Mouse (Mus musculus) hindbrain, embryonic 10.5 days (tissue): ENCODE data around the gene Ttc41. TPM values are rescaled to one million over a fixed set of nuclear protein-coding genes. Genes with fewer than 3 reads are reported as not detected.
"Not testable (repeated sequence)": the region's sequence is repeated elsewhere in the genome, so short reads cannot be mapped to it uniquely, and the experiment has no call there.

ENCODE experiments used
- DNase-seq: peaks from one replicate; pipeline ENCODE4 v3.0.0-alpha.2; 2017; ENCODE audit warnings: low spot score
- H3K27ac ChIP-seq: fragments of 300-500 bp; sonication (generic); 2 replicates; pipeline ENCODE4 v1.5.1; 2016; ENCODE audit warnings: mild to moderate bottlenecking, moderate library complexity
- H3K27me3 ChIP-seq: fragments of 300-500 bp; sonication (generic); 2 replicates; pipeline ENCODE4 v1.6.1; 2016; ENCODE audit warnings: mild to moderate bottlenecking; ENCODE audit not compliant: poor library complexity, insufficient read depth, severe bottlenecking
- H3K36me3 ChIP-seq: fragments of 300-500 bp; sonication (generic); 2 replicates; pipeline ENCODE4 v1.6.1; 2016; ENCODE audit warnings: mild to moderate bottlenecking, moderate library complexity
- H3K4me1 ChIP-seq: fragments of 300-500 bp; sonication (generic); replicated peaks from 2 replicates; pipeline ENCODE4 v1.6.1; 2016; ENCODE audit warnings: mild to moderate bottlenecking
- H3K4me3 ChIP-seq: fragments of 300-500 bp; sonication (generic); 2 replicates; pipeline ENCODE4 v1.5.1; 2016; ENCODE audit warnings: mild to moderate bottlenecking, moderate library complexity
- H3K9me3 ChIP-seq: fragments of 300-500 bp; sonication (generic); 2 replicates; pipeline ENCODE4 v1.6.1; 2016; ENCODE audit warnings: mild to moderate bottlenecking, moderate library complexity
- WGBS: fragments of 180-500 bp; shearing (Covaris S2); methylation state at CpG from one replicate; pipeline ENCODE4 v1.1.7; 2016; 5-methylcytosine and 5-hydroxymethylcytosine counted together
- polyA plus RNA-seq: library from polyadenylated mRNA; unstranded; fragments of >200 nt; fragmentation: Nextera tagmentation; extraction: Ambion mirVana; gene quantifications from 2 replicates; pipeline ENCODE4 v1.2.1, GENCODE M21; 2016

Gene Ttc41
- polyA plus RNA-seq, result 2.9 TPM in 2 replicates

DNA sequence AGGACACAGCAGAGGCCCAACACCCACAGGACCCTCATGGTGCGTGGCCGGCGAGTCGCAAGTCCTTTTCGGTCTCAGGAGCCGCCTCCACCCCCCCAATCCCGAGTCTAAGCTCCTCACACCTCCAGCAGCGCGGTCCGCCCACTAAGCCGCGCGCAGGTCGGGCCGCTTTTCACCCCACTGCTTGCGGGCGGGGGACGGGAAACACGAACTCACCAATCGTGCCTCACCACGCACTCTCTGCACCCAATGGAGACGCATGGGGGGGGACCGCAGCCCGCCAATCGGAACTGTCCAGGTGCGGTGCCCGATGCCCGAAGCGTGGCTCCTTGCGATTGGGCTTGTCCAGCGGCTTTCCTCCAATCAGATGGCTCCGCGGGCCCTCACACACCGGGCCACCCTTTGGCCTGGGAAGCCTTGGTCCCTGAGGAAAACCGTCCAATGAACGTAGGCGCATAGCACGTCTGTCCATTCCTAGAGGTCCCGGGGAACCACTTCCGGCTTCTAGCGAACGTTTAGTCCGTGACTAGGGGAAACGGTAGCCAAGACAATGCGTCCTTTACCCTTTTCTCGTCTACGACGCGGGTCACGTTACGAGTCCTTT, at the start of gene Ttc41, which contains the start of gene Hsp90b1:
TSS of gene Ttc41 (plus strand) at position 494 of the 604 bp plus-strand sequence.
TSS of gene Hsp90b1 (minus strand) at position 192 of the 604 bp plus-strand sequence.
- peak within 1 kb of the TSS; percentile 94 for H3K4me3 ChIP-seq

DNA sequence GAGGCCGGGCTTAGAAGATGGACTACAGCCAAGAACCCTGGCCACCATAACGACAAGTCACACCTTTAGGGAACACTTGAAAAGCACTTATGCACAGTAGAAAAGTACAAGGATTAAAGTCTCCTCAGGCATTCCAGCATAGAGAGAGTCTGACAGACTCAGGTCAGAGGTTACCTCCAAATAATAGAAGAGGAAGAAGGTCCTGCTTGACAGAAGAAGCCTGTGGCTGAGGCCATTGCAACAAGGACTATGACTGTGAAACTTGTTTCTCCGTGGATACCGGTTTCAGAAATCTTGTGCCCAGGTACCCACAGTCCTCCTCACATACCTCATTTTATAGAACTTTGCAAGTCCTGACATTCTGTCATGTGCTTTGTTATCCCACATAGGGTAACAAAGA, 35.1 kb upstream of the Ttc41 start:
- H3K4me3 ChIP-seq, H3K27me3 ChIP-seq, H3K27ac ChIP-seq, DNase-seq, H3K36me3 ChIP-seq, H3K4me1 ChIP-seq, H3K9me3 ChIP-seq: not testable (repeated sequence)
- WGBS, result 91% methylated on average over 4 of the region's 4 CpGs

More for the DNA sequence above, at the start of gene Ttc41, which contains the start of gene Hsp90b1:
- peak; percentile 100 for DNase-seq
- Histone ChIP-seq H3K4me1 (peaks cover 43% of the 10 kb centered on the region), H3K9me3 (no peaks in the 10 kb centered on the region), H3K27ac (peak within 1 kb of the TSS; percentile 98), H3K27me3 (no peaks in the 10 kb centered on the region), H3K36me3 (peaks cover 37% of the 10 kb centered on the region)
- under 1% methylated on average over 51 of the region's 51 CpGs for WGBS

DNA sequence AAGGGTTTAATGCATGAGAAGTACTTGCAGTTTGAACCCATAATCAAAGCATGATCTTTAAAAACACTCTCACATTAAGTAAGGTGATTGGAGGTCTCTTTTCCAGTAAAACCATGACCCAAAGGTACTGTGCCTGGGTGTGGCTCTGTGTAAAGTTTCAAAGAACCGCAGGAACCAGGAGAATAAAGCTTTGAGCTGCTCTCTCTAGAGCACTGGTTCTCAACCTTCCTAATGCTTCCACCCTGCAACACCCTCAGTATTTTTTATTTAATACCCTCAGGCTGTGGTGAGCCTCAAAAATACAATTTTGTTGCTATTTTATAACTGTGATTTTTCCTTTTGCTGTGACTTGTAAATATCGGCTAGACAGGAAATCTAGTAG, 20.8 kb upstream of the Ttc41 start:
- not testable (repeated sequence) for H3K27me3 ChIP-seq, H3K4me1 ChIP-seq, DNase-seq, H3K9me3 ChIP-seq, H3K36me3 ChIP-seq
- H3K27ac ChIP-seq, result peak overlapping the region; percentile 95
- WGBS, result 42% methylated on average over 2 of the region's 2 CpGs
- H3K4me3 ChIP-seq, result peak overlapping the region; percentile 76

DNA sequence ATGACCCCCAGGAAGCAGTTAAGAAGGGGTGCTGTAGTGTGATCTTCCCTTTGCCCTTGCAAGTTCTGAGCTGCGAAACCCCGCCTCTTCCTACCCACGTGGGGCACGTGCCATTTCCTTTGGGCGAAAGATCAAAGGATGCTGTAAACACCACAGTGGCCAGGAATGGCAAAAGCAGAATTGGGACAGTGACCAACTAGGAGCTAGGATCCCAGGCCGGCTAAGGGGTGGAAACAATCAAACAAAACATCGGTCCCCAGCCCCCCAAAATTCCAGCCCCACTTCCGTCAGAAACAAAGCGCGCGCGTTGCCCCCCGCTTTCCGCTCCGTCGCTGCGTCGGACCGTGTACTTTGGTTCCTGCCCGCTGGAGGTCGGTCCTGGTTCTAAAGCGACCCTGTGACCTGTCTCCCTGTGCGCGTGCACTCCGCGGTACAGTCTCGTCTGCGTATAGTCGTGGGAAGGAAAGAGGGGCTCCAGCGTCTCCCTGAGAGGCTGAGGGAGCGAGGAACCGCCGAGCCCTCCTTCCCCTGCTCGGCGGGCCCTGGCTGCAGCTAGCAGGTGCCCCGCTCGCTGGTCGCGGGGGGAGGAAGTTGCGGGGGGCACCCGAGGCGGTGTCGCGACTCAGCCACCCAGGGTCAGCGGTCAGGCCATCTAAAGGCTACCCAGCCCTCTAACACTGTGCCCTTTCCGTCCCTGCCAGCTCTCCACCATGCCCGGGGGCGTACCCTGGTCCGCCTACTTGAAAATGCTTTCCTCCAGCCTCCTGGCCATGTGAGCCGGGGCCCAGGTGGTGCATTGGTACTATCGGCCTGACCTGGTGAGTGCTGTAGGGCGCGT, 20.2 kb upstream of the Ttc41 start:
- H3K36me3 ChIP-seq, result peaks cover 11% of the 10 kb centered on the region
- not testable (repeated sequence) for H3K9me3 ChIP-seq, H3K27me3 ChIP-seq, H3K4me1 ChIP-seq
- H3K4me3 ChIP-seq, result peak overlapping the region; percentile 76
- WGBS, result under 1% methylated on average over 53 of the region's 53 CpGs
- peak; percentile 86 for DNase-seq
- H3K27ac ChIP-seq, result peak overlapping the region; percentile 95

DNA sequence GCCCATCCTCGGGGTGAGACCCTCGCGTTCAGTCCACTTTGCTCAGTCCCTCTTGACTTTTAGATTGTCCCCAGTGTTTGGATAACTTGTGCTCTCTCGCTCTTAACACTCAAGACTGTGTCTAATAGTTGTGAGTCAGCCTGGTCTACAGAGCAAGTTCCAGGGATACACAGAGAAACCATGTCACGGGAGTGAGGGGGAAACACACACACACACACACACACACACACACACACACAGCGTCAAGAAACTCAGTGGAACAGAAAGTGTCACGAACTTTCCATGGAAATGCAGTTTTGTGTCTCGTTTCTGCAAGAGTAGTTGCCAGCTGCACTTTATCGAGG, 19.6 kb upstream of the Ttc41 start:
- peaks cover 16% of the 10 kb centered on the region for H3K36me3 ChIP-seq
- peak overlapping the region; percentile 95 for H3K27ac ChIP-seq
- H3K9me3 ChIP-seq, H3K4me1 ChIP-seq, DNase-seq, H3K27me3 ChIP-seq: not testable (repeated sequence)
- 30% methylated on average over 9 of the region's 9 CpGs for WGBS
- H3K4me3 ChIP-seq, result peak overlapping the region; percentile 76

DNA sequence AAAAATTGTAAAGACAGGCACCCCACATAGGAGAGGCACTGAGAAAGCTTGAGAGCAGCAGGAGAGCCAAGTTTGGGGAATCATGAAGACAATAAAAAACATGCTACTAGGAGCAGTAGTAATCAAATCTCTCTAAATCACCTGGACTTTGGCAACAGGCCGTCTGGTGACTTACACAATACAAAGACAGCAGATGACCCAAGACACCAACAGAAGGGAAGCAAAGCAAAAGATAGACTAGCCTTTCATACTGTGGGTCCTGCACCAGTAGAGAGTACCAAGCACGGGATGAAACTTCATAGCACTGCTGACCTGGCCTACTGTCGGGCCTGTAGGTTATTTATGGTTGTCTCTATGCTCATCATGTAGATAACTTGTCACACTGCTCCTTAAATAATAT, 5.4 kb upstream of the Ttc41 start:
- peaks cover 88% of the 10 kb centered on the region for H3K36me3 ChIP-seq
- no peaks in the 10 kb centered on the region for H3K9me3 ChIP-seq
- peaks cover 47% of the 10 kb centered on the region for H3K4me1 ChIP-seq
- no peaks in the 10 kb centered on the region for H3K27me3 ChIP-seq
- no peak overlapping the region for H3K27ac ChIP-seq
- WGBS, result 77% methylated on average over 3 of the region's 3 CpGs
- DNase-seq, result no peak
- peak overlapping the region; percentile 24 for H3K4me3 ChIP-seq

DNA sequence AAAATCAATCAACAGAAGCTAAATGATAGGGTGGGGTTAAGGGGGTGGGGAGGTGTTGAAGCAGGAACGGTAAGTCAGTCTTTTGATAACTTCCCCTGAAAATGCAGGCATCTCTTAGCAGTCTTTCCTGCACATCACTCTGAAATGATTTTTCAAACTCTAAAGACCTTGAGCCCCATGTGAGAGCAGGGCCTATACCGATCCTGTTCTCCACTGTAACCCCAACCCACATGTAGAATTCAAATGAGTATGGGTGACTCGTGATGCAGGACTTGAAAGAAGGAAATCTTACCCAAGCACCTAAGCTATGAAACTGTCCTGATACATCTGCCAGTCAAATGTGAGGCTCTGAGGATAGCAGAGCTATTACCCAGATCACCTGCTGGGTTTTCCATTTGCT, 4.6 kb upstream of the Ttc41 start:
- no peak overlapping the region for H3K27ac ChIP-seq
- H3K36me3 ChIP-seq, result peaks cover 81% of the 10 kb centered on the region
- no peaks in the 10 kb centered on the region for H3K27me3 ChIP-seq
- no peak for DNase-seq
- no peaks in the 10 kb centered on the region for H3K9me3 ChIP-seq
- 86% methylated on average over 3 of the region's 3 CpGs for WGBS
- peaks cover 47% of the 10 kb centered on the region for H3K4me1 ChIP-seq
- peak overlapping the region; percentile 24 for H3K4me3 ChIP-seq

DNA sequence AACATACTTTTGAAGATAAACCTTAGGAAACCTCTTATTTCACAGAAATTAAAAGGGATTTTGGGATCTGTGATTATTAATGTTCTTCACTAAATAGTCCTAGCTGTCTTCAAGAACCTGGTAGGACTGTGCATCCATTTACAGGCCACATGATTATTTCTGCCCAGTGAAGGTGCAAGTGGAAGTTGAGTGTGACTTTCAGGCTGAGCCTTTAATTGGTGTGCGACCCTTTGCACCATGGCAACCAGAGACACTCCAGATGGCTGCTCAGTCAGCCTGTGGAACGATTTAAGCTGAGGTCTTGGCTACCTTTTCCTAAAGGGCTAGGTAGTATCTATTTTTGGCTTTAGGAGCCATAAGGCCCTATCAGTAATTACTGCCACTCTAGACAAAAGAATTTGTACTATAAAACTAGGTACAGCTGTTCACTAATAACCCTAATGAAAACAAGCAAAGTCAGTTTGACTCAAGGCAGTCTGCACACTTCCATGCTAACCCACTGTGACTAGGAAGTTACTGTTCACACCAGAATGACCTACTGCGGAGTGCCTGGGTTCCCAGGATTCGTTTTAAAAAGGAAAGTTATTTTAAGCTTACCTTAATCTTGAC, 3.2 kb upstream of the Ttc41 start:
- WGBS, result 66% methylated on average over 4 of the region's 4 CpGs
- no peaks in the 10 kb centered on the region for H3K9me3 ChIP-seq
- peak overlapping the region; percentile 94 for H3K4me3 ChIP-seq
- peaks cover 54% of the 10 kb centered on the region for H3K4me1 ChIP-seq
- H3K36me3 ChIP-seq, result peaks cover 68% of the 10 kb centered on the region
- no peak for DNase-seq
- H3K27me3 ChIP-seq, result no peaks in the 10 kb centered on the region
- no peak overlapping the region for H3K27ac ChIP-seq

DNA sequence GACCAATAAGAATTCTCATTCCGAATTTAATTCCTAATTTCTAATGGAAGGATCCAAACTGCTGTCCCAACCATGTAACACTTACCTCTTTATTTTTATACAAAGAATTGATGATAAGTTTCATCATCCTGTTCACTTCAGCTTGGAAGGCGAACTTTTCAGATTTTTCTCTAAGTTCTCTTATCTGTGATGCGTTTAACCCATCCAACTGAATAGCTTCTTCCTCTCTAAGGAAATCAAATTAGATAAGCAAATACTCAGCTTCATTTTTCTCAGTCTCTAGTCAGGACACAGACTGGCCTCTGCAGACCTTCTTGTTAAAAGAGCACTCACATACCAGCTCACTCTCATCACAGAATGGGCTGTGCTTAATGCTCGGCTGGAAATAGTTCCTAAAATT, 2.2 kb upstream of the Ttc41 start:
- DNase-seq, result no peak
- no peaks in the 10 kb centered on the region for H3K9me3 ChIP-seq
- H3K27me3 ChIP-seq, result no peaks in the 10 kb centered on the region
- 83% methylated on average over 4 of the region's 4 CpGs for WGBS
- H3K27ac ChIP-seq, result no peak overlapping the region
- H3K4me3 ChIP-seq, result peak overlapping the region; percentile 94
- peaks cover 58% of the 10 kb centered on the region for H3K36me3 ChIP-seq
- H3K4me1 ChIP-seq, result peaks cover 54% of the 10 kb centered on the region

DNA sequence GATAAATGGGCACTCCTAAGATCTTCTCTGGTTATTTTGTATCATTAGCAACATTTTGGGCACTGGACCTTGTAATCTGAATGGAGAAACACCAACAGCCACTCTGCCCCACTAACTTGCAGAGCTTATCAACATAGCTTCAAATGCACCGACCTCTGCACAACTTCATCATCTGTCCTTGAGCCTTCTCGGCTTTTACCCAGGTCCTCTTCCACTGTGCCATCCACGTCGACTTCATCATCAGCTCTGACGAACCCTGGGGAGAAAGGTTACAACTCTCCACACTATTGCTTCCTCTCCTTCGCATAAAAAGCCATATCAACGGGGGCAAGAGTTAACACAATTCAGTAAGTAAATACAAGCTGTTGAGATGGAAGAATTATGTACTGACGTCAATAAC, 1.5 kb upstream of the Ttc41 start:
- no peaks in the 10 kb centered on the region for H3K27me3 ChIP-seq
- DNase-seq, result no peak
- H3K36me3 ChIP-seq, result peaks cover 50% of the 10 kb centered on the region
- H3K4me3 ChIP-seq, result peak overlapping the region; percentile 94
- peaks cover 54% of the 10 kb centered on the region for H3K4me1 ChIP-seq
- 10% methylated on average over 8 of the region's 8 CpGs for WGBS
- H3K9me3 ChIP-seq, result no peaks in the 10 kb centered on the region
- H3K27ac ChIP-seq, result peak overlapping the region; percentile 98

DNA sequence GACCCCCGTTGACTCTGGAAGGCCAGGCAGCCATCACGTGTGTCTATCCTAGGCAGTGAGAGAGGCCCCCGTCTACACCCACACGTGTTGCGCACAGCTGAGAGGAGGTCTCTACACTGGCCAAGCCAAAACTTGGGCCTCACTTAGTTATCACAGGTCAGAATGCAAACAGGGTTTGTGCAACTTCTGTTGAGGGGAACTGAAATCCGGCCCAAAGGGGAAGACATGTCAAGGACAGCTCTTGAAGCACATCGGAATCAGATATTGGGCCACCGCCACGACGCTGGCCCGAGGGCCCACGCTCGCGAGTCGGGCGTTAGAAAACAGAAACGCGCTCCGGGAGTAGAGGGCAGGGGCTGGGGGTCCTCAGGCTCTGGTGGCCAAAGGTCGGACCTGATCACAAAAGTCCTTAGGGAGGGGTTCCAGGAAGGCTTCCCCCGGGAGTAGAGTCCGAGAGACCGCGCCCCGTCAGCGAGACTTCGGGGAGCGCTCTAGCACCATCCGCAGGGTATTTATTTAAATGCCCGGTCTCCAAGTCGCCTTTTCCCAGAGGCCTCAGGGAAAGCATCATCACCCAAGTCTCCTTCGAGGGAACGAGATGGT, 921 bp upstream of the Ttc41 start:
- Histone ChIP-seq H3K9me3 (no peaks in the 10 kb centered on the region), H3K27me3 (no peaks in the 10 kb centered on the region), H3K27ac (peak overlapping the region; percentile 98), H3K4me3 (peak overlapping the region; percentile 94), H3K36me3 (peaks cover 45% of the 10 kb centered on the region), H3K4me1 (peaks cover 49% of the 10 kb centered on the region)
- DNase-seq, result peak; percentile 25
- under 1% methylated on average over 33 of the region's 33 CpGs for WGBS

DNA sequence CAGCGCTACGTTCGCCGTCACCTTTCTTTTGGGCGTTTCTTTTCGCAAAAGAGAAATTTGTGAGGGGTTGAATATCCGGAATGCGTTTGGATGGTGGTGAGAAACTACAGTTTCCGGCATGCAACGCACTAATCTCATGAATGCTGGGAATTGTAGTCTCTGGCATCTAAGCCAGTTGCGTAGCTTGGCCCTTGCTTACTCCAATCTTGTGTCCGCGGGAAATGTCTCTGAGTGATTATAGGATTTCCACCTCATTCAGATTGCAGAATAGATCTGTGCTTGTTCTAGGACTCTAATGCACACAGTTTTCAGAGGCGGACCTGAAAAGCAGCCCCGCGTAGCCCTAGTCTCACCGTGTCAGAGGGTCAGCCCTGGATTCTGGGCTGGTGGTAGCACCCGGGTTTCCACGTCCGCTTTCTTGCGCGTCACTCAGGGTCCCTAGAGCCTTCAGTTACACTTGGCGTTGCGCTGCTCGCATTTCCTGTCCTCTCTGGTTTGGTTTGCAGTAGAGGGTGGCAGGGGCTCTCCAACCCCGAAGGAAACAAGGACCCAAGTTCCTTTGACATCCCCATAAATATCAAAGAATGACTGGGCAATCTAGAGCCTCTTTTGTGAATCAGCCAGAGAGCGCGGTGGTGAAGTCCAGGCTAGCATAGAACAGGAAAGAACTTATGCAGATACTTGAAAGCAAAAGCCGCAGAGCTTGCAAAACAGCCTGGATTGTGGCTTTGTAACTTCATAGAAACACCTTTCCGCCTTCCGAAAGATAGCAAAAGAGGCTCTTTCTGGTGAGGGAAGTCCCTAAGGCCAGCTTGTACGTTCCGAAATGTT, 526 bp downstream of the Ttc41 start:
- no peaks in the 10 kb centered on the region for H3K27me3 ChIP-seq
- peak overlapping the region; percentile 94 for H3K4me3 ChIP-seq
- peak; percentile 87 for DNase-seq
- H3K36me3 ChIP-seq, result peaks cover 30% of the 10 kb centered on the region
- H3K4me1 ChIP-seq, result peaks cover 36% of the 10 kb centered on the region
- peak overlapping the region; percentile 98 for H3K27ac ChIP-seq
- H3K9me3 ChIP-seq, result no peaks in the 10 kb centered on the region
- 6% methylated on average over 33 of the region's 33 CpGs for WGBS
